Mouse (Mus musculus): ENCODE data around the gene Cited4. TPM values are rescaled to one million over a fixed set of nuclear protein-coding genes. Genes with fewer than 3 reads are reported as not detected.

Cited4 gene
- total RNA-seq (2023): 1 to 10 TPM; 6.3 to 9.5 TPM

GRCm38 (mm10) chr4:120666358-120667024 is at the start of gene Cited4:
Cited4 (plus strand) TSS chr4:120666572.

Other genes starting within 250 kb of the Cited4 start
- under 1 TPM; 0.26 to 0.70 TPM for gene Slfnl1, start 134.3 kb upstream of the Cited4 start, total RNA-seq (2023)
- 1 to 10 TPM; 5.2 to 5.3 TPM for gene Ctps, start 96.3 kb upstream of the Cited4 start, total RNA-seq (2023)
- not detected for gene Gm8439, start 77.8 kb upstream of the Cited4 start, total RNA-seq (2023)
- gene Kcnq4, start 82.0 kb downstream of the Cited4 start, total RNA-seq (2023): under 1 TPM in 1 of 2 experiments, not detected in 1; 0.13 TPM
- gene Nfyc, start 165.0 kb downstream of the Cited4 start, total RNA-seq (2023): 10 to 100 TPM; 53.1 to 58.8 TPM
- gene Rims3, start 188.2 kb downstream of the Cited4 start, total RNA-seq (2023): 10 to 100 TPM; 18.7 to 20.4 TPM